Comparison of ENCODE assay signal across 8 mouse cellular contexts in the genomic region with DNA sequence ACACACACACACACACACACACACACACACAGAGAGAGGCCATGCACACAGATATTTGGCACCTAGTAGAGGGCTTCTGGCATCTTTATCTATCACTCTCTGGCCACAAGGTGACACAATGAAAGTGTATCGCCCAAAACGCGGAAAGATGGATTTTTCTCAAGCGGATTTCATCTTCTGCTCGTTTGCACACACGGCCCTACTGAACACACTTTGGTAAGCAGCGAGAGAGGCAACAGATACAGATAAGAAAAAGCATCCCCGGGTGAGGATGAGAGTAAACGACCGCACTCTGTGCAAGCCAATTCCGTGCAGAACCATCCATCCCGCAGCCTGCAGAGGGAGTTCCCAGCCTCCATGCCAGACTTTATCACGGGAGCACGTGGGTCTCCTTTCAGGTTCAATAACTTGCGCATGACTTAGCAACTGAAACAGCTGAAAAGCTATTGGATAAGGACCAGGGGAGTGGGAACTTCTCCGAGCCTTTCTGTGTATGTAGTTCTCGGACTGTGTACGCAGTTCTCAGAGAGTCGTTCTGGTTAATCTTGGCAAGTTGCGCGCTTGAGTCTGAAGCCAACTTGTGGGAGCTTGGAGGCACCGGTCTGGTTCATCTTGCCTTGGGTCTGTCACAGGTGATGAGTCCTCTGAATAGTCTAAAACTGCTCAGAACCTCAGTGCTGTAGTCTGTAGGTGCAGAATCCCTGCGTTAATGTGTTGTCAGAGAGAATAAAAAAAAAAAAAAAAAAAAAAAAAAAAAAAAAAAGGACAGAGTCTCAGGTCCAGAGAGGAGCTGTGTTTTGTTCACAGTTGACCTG.
DNase-seq lines count a peak whose midpoint lies in the region; ATAC-seq lines count a peak whose summit lies in the region.

No protein-coding gene starts in this region.

- H3K4me3 ChIP-seq in embryonic facial prominence, embryonic 10.5 days, result no peak overlapping the region
- H3K4me3 ChIP-seq in hindbrain, embryonic 12.5 days, result no peak overlapping the region

- no peaks in the 10 kb centered on the region for H3K9me3 ChIP-seq in embryonic facial prominence, embryonic 10.5 days
- no peaks in the 10 kb centered on the region for H3K9me3 ChIP-seq in hindbrain, embryonic 12.5 days (replicated peaks)

- H3K27me3 ChIP-seq in embryonic facial prominence, embryonic 10.5 days (replicated peaks; ENCODE audit: low read depth, poor library complexity, severe bottlenecking), result no peaks in the 10 kb centered on the region
- H3K27me3 ChIP-seq in hindbrain, embryonic 12.5 days, result no peaks in the 10 kb centered on the region

- peak; percentile 37 to 63 for DNase-seq in right cerebral cortex, postnatal 10 days (ENCODE audit: low spot score in 2 of 2)
- no peak for DNase-seq in right cerebral cortex, adult 18-20 months
- DNase-seq in embryonic facial prominence, embryonic 10.5 days (ENCODE audit: low spot score), result peak; percentile 32
- DNase-seq in gastrocnemius, postnatal 14 days, result no peak
- no peak for DNase-seq in frontal cortex, postnatal 25 days (ENCODE audit: low spot score in 2 of 2)

- no peaks in the 10 kb centered on the region for H3K36me3 ChIP-seq in embryonic facial prominence, embryonic 10.5 days (replicated peaks)
- H3K36me3 ChIP-seq in hindbrain, embryonic 12.5 days, result no peaks in the 10 kb centered on the region

- no peaks in the 10 kb centered on the region; the same call in 1 of the 2 replicates for H3K4me1 ChIP-seq in embryonic facial prominence, embryonic 10.5 days
- H3K4me1 ChIP-seq in hindbrain, embryonic 12.5 days, result no peaks in the 10 kb centered on the region

- no peak overlapping the region for H3K9ac ChIP-seq in hindbrain, embryonic 12.5 days

- WGBS in embryonic facial prominence, embryonic 10.5 days, result 74% methylated on average over 23 of the region's 23 CpGs
- WGBS in hindbrain, embryonic 12.5 days, result 69% methylated on average over 23 of the region's 23 CpGs

- intact Hi-C loops in gastrocnemius, postnatal 14 days (cut with DNase I; ENCODE audit: low total_unique reads), result no loop called here

- ATAC-seq in hindbrain, embryonic 12.5 days (ENCODE audit: low FRiP score), result peak; percentile 63; the same call in 1 of the 2 replicates
- 0 out of 2 replicates have a peak, but pooled peaks have one; percentile 17 for ATAC-seq in monocyte, adult 5-6 weeks (replicated peaks; ENCODE audit: insufficient number of reproducible peaks, low FRiP score, low TSS enrichment, poor library complexity, severe bottlenecking)
- no peak for ATAC-seq in erythroid progenitor cell, adult 5-6 weeks (replicated peaks; ENCODE audit: low FRiP score, poor library complexity, severe bottlenecking)

- H3K27ac ChIP-seq in embryonic facial prominence, embryonic 10.5 days (replicated peaks), result no peak overlapping the region
- H3K27ac ChIP-seq in hindbrain, embryonic 12.5 days, result no peak overlapping the region

- H3K4me2 ChIP-seq in hindbrain, embryonic 12.5 days (replicated peaks), result peak overlapping the region; percentile 11; the same call in 1 of the 2 replicates

Comparison
In these comparisons a context has a peak if more than half of its experiments do, and no peak if none do; other contexts are left out.
1. DNase-seq: peak in right cerebral cortex, postnatal 10 days (2 of 2) and embryonic facial prominence, embryonic 10.5 days (single experiment); none in right cerebral cortex, adult 18-20 months (single experiment), gastrocnemius, postnatal 14 days (single experiment) and frontal cortex, postnatal 25 days (0 of 2).